Mouse (Mus musculus) heart, postnatal 4 days (tissue): ENCODE measurements around the gene Fkbp5. TPM values are rescaled to one million over a fixed set of nuclear protein-coding genes. Genes with fewer than 3 reads are reported as not detected.

Experiments used
- DNase-seq: peaks from one replicate; pipeline ENCODE4 v3.0.0; 2021
- total RNA-seq, 2 experiments: library from RNA; stranded (reverse); gene quantifications; 2 replicates each; pipeline ENCODE4 v1.2.3; 2021

Gene Fkbp5
- total RNA-seq, 2 experiments from 2014 or later, result 21.4 to 22.0 TPM

DNA sequence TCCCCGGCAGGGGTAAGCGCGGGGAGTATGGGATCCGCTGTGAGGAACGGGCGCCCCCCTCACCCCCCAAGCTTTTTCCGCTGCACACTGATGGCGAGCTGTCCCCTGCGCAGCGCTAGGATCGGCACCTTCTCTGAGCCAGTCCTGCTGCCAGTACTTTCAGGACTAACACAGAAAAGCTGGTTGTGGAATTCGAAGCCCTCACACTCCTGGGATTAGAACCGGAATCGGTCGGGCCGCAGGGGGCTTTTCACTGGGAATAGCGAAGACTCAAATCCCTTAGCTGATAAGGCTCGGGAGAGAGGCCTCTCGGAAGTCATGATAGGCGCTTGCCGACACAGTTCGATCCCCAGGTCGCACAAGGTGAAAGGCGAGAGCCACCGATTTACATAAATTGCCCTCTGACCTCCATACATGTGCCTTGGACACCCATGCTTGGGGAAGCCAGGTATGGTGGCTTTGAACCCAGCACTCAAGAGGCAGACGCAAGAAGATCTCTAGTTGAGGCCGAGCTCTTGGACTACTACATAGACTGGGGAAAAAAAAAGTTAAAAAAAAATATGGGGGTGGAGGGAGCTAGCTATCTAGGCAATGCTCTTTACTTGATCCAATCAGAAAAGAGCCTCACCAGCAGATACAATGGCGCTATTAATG lies 6.2 kb upstream of the Fkbp5 start:
- no peak for DNase-seq

DNA sequence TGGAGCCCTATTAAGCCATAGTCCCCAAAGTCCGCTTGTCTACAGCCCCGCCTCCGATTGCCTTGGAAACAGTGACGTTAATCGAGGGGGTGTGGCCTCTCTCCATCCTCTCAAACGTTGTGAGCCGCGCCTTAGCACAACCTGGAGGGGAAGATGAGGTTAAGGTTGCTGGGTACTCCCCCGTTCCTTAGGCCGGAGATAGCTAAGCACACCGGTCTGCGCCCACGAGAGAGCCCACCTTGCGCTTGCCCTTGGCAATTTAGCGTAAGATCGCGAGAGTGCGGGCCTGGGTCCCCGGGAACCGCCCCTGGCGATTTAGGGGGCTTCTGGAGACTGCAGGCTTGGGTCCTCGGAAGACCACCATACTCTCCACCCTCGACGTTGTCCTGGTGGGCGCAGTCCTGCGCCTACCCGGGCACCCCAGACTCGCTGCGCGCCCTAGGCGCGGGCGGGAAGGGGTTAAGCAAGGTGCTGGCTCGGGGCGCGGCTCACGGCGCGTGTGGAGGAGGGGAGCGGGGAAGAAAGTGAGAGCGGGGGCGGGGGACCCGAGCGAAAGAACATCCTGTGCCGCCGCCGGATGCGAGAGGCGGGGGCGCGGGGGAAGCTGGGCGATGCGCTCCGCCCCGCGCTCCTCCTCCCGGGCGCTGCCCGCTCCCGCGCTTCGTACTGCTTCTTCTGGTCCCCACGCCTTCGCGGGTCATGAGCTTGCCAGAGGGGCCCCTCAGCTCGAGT lies 5.5 kb upstream of the Fkbp5 start:
- peak; percentile 87 for DNase-seq

DNA sequence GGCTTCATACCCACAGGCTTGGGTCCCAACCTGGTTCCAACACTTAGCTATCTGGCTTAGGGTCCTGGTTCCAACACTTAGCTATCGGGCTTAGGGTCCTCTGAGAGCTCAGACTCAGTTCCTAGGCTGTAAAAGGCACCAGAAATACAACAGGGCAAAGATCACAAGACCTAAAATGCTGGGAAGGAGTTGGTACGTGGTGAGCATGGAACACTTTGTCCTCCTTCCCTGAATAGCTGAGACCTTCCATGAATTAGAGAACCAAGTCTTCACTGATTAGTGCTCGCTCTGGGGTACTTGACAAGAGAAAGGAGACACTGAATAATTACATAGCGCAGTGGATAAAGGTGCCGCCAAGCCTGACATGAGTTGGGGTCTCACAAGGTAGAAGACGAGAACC lies 4.6 kb upstream of the Fkbp5 start:
- no peak for DNase-seq

DNA sequence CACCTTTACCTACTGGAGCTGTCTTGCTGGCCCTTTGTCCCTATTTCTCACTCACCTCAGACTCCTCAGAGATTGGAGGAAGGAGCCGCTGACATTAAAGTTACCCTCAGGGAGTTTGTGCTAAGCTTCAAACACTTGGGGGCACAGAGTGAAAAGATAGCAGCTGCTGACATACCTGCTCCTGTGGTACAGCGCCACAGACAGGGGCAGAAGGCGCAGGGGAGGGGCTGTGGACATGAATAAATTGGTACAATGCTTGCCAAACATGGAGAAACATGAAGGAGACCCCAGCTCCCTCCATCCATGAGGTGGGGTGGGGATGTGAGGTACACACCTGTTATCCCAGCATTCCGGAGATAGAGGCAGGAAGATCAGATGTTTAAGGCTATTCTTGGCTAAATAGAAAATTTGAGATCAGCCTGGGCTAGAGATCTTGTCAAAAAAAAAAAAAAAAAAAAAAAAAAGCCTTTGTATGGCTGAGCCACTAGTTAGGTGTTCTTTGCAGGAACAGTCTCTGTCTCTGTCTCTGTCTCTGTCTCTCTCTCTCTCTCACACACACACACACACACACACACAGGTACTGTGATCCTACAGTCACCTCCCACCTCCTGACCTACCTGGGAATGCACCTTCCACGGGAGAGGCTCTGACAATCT lies 3.9 kb upstream of the Fkbp5 start:
- no peak for DNase-seq

DNA sequence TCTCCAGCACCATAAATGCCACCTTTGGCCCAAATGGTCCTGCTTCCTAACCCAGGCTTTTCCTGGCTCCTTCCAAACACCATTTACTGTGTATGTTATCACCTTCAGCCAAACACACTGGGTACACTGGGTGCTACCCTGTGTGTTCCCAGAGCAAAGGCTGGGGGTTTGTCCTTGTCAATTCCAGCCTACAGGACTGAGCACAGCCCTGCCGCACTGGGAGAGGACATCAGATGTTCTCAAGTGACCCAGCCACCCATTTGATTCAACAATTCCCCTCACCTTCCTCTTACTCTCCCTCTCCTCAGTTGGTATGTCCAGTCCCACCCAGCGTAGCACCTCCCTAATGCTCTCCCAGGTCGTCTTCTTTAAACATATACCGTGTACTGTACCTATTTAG lies 3.2 kb upstream of the Fkbp5 start:
- DNase-seq, result no peak

DNA sequence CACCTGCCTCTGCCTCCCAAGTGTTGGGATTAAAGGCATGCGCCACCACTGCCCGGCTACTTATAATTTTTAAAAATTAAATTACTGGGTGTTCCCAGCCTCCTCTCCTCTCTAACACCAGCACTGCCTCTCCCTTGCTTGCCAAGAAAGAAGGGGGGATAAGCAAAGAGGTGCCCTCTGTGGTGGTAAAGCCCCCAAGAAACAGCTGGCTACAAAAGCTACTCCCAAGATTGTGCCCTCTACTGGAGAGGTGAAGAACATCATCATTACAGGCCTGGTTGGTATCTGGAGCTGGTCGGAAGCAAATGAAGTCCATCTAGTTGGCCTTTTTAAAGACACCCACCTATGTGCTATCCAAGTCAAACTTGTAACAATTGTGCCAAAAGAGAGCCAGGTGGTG lies 2.5 kb upstream of the Fkbp5 start:
- no peak for DNase-seq

DNA sequence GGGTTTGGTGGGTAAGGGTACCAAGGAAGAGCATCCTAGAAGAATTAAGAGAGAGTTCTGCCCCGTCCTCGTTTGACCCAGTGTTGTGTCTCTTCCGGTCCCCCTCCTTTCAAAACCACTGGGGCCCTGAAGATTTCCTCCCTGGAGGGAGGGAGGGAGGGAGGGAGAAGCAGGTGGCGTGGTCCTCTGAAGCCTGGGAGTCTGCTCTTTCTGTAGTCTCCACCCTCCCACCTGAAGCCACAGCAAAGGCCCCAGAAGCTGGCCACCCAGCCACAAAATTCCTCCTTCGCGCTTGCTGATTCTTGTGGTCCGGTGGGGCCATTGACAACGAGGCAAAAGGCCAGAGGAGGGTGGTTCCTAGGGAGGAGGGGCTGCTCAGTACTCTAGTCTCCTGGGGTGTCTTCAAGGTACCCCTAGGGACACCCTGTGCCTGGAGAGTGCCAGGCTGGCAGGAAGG lies 1.3 kb upstream of the Fkbp5 start:
- DNase-seq, result no peak

DNA sequence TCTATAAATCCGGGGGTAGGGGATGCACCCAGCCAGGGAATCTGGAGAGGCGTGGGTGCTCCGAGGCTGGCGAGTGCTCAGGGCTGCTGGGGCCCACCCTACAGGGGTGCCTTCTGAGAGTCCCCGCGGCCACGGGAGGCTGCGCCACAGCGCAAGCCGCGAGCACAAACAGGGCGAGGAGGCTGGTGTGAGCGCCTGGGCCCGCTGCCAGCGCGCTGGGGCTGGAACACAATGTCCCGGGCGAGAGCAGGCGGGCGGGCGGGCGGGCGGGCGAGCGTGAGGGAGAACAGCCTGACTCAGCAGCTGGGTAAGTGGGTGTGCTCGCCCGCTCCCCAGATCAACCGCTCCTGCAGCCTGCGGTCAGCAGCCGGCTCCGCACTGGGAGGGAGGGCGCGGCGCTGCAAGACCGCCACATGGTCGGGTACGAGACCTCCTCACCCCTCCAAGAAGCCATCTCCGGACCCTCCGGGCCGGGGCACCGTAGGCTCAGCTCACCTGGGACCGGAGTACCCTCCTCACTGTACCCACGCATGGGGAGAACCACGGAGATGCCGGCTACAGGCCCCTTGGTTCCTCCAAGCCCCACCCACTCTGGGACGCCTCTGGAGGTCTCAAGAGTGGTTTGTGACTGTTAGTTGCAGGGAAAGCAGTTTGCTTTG lies 758 bp upstream of the Fkbp5 start:
- DNase-seq, result peak; percentile 90

DNA sequence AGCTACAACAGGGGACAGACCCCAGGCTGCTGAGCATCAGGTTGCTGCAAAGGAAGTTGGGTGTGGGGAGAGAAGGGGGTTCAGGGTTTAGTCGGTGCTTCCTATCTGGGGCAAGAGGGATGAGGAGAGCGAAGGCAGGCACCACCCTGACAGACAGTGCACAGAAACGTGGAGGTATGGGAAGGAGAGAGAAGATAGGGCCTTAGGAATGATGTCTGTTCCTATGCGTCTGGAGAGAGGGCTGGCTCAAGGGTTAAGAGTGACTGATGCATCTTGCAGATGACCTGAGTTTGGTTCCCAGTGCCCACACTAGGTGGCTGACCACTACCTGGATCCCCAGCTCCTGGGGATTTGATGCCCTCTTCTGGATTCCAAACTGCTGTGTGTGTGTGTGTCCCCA lies 446 bp downstream of the Fkbp5 start:
- no peak for DNase-seq

DNA sequence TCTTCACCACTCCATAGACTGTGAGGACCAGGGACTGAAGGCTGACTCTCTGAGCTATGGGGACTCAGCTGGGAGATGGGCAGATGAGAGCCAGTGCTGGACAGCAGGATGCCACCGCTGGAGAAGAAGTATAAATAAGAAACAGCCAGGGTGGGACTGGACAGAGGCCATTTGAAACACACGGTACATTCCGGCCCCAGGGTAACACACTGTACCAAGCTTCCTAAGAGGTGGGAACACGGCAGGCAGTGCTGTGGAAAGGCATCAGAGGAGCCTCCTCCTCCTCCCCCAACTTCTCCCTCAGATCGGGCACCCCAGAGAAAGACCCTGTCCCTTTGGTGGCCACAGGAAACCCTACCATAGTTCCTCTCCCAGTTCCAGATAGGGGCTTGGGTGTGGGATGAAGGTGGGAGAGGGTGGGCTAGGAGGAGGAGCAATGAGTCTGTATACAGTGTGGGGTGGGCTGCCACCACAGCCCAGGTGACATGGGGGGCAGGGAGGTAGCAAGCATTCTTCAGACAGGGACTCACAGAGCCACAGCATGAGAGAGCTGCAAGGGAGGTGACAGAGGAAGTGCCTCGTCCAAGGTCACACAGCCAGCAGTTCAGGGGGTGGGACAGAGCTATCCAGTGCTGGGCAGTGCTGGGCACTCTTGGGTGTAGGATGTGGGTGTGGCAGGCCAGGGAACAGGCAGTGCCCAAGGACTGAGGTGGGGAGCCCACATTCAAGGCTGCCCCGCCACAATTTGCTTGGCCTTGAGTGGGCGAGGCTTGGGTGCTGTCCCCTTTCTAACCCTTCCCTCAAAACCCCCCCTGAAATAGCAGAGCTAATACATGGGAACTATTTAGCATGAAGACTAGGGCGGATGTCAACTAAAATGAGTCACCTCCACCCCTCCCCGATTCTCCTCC lies 1.6 kb downstream of the Fkbp5 start:
- no peak for DNase-seq

DNA sequence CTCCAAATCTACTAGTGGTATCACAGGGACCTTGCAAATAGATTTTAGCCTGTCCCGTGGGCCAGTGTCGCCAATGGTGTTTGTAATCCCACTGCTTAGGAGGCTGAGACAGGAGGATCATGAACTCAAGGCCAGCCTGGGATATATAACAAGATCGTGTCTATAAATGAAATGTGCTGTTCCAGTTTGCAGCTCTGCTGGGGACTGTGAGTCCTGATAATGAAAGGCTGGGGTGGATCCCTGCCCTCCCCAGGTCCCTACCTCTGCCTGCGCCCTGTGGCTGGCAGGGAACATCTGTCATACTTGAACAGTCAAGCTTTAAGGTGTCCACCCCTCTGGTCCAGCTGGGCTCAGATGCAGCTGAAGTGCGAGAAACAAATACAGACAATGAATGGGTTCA lies 2.8 kb downstream of the Fkbp5 start:
- DNase-seq, result no peak

DNA sequence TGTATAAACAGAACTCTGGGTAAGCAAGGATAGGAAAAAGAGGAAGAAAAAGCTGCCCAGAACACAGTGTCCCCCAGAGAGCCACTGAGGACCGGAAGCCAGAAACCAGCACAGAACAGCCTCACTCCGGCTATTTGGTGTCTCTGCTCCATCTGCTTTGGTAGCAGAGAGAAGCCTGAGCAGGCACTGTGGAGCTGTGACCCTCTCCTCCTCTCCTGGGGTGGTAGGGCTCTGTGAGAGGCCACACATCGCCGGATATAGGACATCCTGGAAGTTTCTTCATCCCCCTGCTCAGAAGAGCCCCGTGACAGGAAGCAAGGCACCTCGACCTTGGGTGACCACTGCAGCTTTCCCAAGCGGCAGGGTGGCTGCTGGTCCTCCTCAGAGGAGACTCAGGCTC lies 3.5 kb downstream of the Fkbp5 start:
- DNase-seq, result no peak

DNA sequence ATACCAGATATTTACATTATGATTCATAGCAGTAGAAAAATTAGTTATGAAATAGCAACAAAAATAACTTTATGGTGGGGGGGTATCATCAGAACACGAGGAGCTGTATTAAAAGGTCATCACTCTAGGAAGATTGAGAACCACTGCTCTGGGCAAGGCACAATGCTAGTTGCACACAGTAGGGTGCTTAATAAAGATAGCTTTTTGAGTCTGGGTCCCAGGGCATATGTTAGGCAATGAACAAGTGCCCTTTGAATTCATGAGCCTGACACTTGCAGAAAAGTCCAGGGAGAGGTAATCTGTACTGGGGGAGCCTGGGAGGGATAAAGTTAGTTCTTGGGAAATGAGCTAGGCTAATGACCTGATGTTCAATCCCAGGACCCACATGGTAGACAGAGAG lies 4.0 kb downstream of the Fkbp5 start:
- no peak for DNase-seq

DNA sequence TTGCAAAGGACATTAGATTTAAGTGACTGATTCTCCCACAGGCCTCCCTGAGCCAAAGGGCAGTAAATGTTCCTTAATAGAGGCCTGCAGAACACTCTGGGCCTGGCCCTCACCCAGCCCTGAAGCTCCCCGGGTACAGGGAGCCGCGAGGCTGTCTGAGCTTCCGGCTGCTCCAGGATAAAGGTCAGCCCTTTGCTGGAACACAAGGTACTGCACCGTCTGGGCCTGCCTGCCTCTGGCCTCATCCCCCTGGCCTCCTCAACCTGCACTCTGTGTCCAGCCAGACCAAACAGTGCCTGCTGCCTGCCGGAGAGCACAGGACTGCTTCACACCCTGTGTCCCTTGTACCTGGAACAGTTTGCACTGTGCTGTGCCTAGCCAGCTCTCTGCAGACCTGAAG lies 4.6 kb downstream of the Fkbp5 start:
- DNase-seq, result peak; percentile 34

DNA sequence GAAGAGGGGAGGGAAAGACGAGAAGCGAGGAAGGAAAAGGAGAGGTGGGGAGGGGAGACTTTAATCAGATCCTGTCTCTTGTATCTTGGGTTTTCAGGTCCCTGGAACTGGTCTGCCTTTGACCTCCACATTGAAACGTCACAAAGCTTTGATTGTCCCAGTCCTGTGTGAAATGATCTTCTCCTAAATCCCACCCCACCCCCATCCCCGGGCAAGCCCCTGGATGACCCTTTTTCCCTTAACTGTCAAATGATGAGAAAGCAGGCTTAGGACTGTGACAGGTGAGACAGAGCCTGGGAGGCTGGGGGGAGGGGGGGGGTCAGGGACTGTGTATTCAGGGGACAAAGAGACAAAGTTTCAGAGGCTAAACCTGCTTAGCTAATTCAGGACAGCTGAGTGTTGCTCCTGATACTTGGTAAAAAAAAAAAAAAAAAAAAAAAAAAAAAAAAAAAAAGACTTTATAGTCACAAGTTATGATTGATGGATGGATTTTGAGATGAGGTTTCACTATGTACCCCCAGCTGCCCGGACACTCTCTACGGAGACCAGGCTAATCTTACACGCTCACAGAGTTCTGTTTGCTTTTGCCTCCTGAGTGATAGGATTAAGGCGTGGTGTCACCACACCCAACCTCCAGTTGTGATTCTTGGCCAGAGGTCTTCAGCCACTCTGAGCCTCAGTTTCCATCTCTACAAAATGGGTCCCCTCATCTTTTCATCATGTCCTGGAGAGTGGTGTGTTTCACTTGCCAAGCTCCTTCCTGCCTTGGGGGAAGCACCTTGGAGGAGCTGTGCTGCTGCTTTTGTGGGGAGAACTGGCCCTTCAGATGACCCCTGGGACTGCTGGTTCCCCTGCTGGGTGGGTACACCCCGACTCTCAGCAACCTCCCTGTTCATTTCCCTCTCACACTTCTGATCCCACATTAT lies 5.4 kb downstream of the Fkbp5 start:
- no peak for DNase-seq

DNA sequence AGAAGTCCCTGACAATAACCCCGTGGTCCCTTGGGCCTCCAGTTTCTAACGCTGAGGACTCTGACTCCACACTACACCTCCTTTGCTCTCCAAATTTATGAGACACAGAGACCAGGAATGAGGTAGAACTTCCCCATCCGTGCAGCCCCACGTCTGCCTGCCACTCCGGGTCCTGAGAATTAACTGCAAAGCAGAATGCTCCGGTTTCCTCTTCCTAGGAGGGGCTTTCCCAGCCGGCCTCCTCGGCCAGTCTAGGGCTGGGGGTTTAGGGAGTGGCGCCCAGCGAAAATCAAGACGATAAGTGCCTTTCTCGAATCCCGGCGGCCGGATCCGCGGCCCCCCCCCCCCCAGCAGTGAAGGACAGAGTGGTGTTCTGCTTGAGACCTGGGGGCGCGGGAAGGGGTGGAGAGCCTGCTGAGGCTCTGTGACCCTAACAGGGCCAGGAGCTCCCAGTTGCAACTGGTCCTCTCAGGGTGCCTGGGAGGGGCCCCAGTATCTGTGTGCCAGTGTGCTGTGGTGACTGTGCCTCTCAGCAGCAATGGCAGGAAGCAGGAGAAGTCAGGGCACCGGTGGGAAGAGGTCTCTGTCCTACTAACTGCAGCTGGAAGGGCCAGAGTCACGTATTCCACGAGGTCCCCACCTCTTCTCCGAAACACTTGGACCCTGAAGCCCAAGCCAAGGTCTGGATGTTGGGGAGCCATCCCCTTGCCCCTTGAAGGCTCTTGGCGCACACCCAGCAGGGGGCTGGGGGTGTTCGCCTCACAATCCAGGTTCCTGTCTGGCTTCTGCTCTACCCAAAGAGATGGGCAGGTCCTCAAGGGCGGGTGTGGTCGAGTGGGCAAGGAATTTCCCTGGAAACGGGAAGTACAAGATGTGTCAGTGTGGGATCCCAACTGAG lies 6.6 kb downstream of the Fkbp5 start:
- DNase-seq, result no peak

DNA sequence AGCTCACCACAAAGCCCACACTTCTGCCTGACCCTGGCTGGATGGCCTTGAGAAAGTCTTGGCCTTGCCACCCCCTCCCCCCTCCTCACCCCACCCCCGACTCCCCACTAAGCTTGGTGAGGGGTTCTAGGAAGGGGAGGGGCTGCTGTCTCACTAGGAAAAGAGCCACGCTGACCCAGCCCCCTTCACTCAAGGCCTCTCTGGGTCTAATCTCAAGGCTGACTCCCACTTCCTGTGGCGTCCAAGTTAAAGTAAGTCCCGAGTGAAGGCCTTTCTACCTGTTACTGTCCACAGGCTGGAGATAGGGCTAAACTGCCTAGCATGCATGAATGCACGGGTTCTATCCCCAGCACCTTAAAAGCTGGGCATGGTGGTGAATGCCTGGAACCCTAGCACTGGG lies 9.8 kb downstream of the Fkbp5 start:
- DNase-seq, result no peak

DNA sequence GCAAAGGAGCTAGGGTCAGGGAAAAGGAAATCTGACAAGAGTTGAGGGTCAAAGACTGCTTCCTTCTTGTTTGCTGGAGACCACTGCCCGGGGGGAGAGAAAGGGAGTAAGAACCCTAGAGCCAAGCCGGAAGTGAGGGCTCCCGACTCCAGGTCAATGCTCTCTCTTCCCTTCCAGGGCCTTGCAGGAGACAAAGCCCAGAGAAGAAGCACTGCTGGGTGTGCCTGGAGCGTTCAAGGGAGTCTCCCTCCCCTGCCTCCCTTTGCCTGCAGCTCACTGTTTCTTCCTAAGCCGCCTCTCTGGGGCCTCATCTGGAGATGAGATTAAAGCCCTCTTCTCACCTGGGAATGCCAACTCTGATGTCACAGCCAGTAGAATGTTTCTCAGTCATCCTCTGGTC lies 10.4 kb downstream of the Fkbp5 start:
- DNase-seq, result no peak

DNA sequence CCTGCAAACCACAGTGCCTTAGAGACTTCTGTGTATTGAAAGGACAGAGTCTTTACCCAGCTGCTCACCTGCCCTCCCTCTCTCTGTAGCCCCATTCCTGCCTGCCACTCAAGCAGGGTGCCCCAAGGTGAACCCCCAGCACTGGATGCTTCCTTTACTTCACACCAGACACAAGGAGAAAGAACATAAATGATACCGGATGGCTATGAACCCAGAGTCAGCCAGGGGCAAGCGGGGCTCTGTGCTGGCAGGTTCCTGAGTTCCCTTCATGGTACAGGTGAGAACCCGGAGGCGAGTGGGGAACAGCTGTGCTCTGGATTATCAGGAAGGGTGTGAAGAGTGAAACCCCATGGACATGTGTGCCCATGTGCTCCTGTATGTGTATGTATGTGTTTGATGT lies 11.7 kb downstream of the Fkbp5 start:
- DNase-seq, result no peak

DNA sequence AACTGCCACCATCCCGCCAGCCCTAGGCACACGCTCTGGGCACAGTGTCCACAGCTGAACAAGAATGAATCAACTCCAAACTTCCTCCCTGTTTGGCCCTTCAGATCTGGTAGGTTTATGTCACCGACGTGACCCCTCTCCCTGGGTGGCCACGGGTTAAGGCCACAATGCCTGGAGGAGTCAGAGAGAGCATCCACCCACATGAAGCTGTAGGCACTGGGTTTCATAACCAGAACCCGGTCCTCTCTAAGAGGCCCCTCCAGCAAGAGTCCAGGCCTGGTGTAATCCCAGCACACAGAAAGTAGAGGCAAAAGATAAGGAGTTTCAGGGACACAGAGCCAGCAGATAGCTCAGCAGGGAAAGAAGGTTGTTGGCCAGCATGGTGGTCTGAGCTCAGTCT lies 13.1 kb downstream of the Fkbp5 start:
- no peak for DNase-seq
